Mouse (Mus musculus) heart, postnatal 0 days (tissue): ENCODE measurements around the gene Gm36028. TPM values are rescaled to one million over a fixed set of nuclear protein-coding genes. Genes with fewer than 3 reads are reported as not detected.

Experiments
- ATAC-seq: fragments of 200-750 bp; cut with Nextera tagmentation; 2 replicates; pipeline ENCODE4 v1.8.0; 2017; ENCODE audit warnings: low read depth, moderate number of reproducible peaks, moderate library complexity; ENCODE audit not compliant: insufficient read depth
- DNase-seq: peaks from one replicate; pipeline ENCODE4 v3.0.0-alpha.2; 2016; ENCODE audit warnings: low spot score
- H3K27ac ChIP-seq: fragments of 300-500 bp; sonication (generic); 2 replicates; pipeline ENCODE4 v1.5.1; 2014; ENCODE audit warnings: low read depth, mild to moderate bottlenecking
- H3K27me3 ChIP-seq: fragments of 300-500 bp; sonication (generic); 2 replicates; pipeline ENCODE4 v1.6.1; 2014; ENCODE audit warnings: low read length, mixed read lengths; ENCODE audit not compliant: control insufficient read depth, insufficient read depth
- H3K36me3 ChIP-seq: fragments of 300-500 bp; sonication (generic); replicated peaks from 2 replicates; pipeline ENCODE4 v1.6.1; 2014; ENCODE audit warnings: low read length, mixed read lengths; ENCODE audit not compliant: control insufficient read depth, insufficient read depth
- H3K4me1 ChIP-seq: fragments of 300-500 bp; sonication (generic); 2 replicates; pipeline ENCODE4 v1.6.1; 2014; ENCODE audit warnings: antibody characterized with exemption; ENCODE audit not compliant: control insufficient read depth, insufficient read depth
- H3K4me2 ChIP-seq: fragments of 300-500 bp; sonication (generic); 2 replicates; pipeline ENCODE4 v1.6.1; 2014; ENCODE audit warnings: low read depth, mild to moderate bottlenecking, low read length, moderate library complexity
- H3K4me3 ChIP-seq: fragments of 300-500 bp; sonication (generic); 2 replicates; pipeline ENCODE4 v1.5.1; 2014; ENCODE audit warnings: low read depth, low read length
- H3K9ac ChIP-seq: fragments of 300-500 bp; sonication (generic); replicated peaks from 2 replicates; pipeline ENCODE4 v1.6.1; 2014; ENCODE audit warnings: low read depth, low read length, mixed read lengths
- H3K9me3 ChIP-seq: fragments of 300-500 bp; sonication (generic); replicated peaks from 2 replicates; pipeline ENCODE4 v1.6.1; 2016; ENCODE audit warnings: low read length; ENCODE audit not compliant: control insufficient read depth
- CTCF ChIP-seq: IDR thresholded peaks from 2 replicates; pipeline ENCODE4 v1.5.1; 2016; ENCODE audit warnings: antibody characterized with exemption, control low read depth, low read depth
- EP300 ChIP-seq: IDR thresholded peaks from 2 replicates; pipeline ENCODE4 v1.6.1; 2016; ENCODE audit warnings: antibody characterized with exemption, low read depth
- WGBS: fragments of 180-500 bp; shearing (Covaris S2); extraction: QIAGEN DNeasy Blood & Tissue Kit; methylation state at CpG from one replicate; pipeline ENCODE4 v1.1.7; 2014; 5-methylcytosine and 5-hydroxymethylcytosine counted together
- polyA plus RNA-seq: library from polyadenylated mRNA; unstranded; fragments of >200 nt; fragmentation: Nextera tagmentation; extraction: Ambion mirVana; gene quantifications from 2 replicates; pipeline ENCODE4 v1.2.1, GENCODE M21; 2015
- total RNA-seq: library from RNA; depleted of rRNA; stranded (reverse); fragments of >200 nt; gene quantifications from 2 replicates; pipeline ENCODE4 v1.2.3, GENCODE M21; 2014; ENCODE audit warnings: low replicate concordance

Gm36028 gene
- total and polyA plus RNA-seq, 2 experiments from 2014 or later: 3.7 to 4.2 TPM

- WGBS: 90% methylated on average over 8 of the region's 8 CpGs
Measured at GRCm38 (mm10) chr16:37857495-37857894, 3.5 kb downstream of the Gm36028 start.

GRCm38 (mm10) chr16:37856327-37856726 is 4.6 kb downstream of the Gm36028 start:
- TF ChIP-seq CTCF: no peak
- no peak for TF ChIP-seq EP300
- Histone ChIP-seq H3K4me3 (no peak overlapping the region), H3K4me2 (no peak overlapping the region), H3K36me3 (no peaks in the 10 kb centered on the region), H3K4me1 (peaks cover 19% of the 10 kb centered on the region), H3K27me3 (no peaks in the 10 kb centered on the region), H3K9ac (no peak overlapping the region), H3K9me3 (no peaks in the 10 kb centered on the region), H3K27ac (no peak overlapping the region)
- 63% methylated on average over 3 of the region's 3 CpGs for WGBS
- ATAC-seq: no peak
- no peak for DNase-seq

More at GRCm38 (mm10) chr16:37857495-37857894, 3.5 kb downstream of the Gm36028 start:
- ATAC-seq (no peak), DNase-seq (no peak)
- peaks cover 14% of the 10 kb centered on the region for H3K4me1 ChIP-seq
- no peaks in the 10 kb centered on the region for H3K27me3 ChIP-seq
- no peaks in the 10 kb centered on the region for H3K9me3 ChIP-seq
- H3K36me3 ChIP-seq: no peaks in the 10 kb centered on the region
- no peak overlapping the region for H3K27ac ChIP-seq
- H3K4me2 ChIP-seq: no peak overlapping the region
- TF ChIP-seq CTCF: no peak
- TF ChIP-seq EP300: no peak
- H3K9ac ChIP-seq: no peak overlapping the region
- H3K4me3 ChIP-seq: no peak overlapping the region

GRCm38 (mm10) chr16:37855583-37855982 is 5.4 kb downstream of the Gm36028 start:
- DNase-seq: no peak
- H3K4me2 ChIP-seq: no peak overlapping the region
- TF ChIP-seq EP300: no peak
- TF ChIP-seq CTCF: no peak
- H3K27ac ChIP-seq: no peak overlapping the region
- H3K4me3 ChIP-seq: no peak overlapping the region
- 68% methylated on average over 8 of the region's 8 CpGs for WGBS
- H3K9ac ChIP-seq: no peak overlapping the region
- ATAC-seq: no peak
- no peaks in the 10 kb centered on the region for H3K9me3 ChIP-seq
- no peaks in the 10 kb centered on the region for H3K36me3 ChIP-seq
- H3K4me1 ChIP-seq: peaks cover 13% of the 10 kb centered on the region; the same call in 1 of the 2 replicates
- H3K27me3 ChIP-seq: no peaks in the 10 kb centered on the region

- Histone ChIP-seq H3K9ac (no peak overlapping the region), H3K27ac (no peak overlapping the region), H3K36me3 (no peaks in the 10 kb centered on the region), H3K4me3 (no peak overlapping the region), H3K27me3 (no peaks in the 10 kb centered on the region), H3K4me1 (peaks cover 10% of the 10 kb centered on the region; the same call in 1 of the 2 replicates), H3K9me3 (no peaks in the 10 kb centered on the region), H3K4me2 (no peak overlapping the region)
- WGBS: 30% methylated on average over 5 of the region's 5 CpGs
- TF ChIP-seq CTCF (no peak), EP300 (no peak)
- ATAC-seq (no peak), DNase-seq (no peak)
Measured at GRCm38 (mm10) chr16:37854593-37854992, 6.4 kb downstream of the Gm36028 start.

- H3K9ac ChIP-seq: no peak overlapping the region
- H3K4me3 ChIP-seq: no peak overlapping the region
- WGBS: 63% methylated on average over 14 of the region's 14 CpGs
- ATAC-seq (no peak), DNase-seq (no peak)
- no peak overlapping the region for H3K4me2 ChIP-seq
- TF ChIP-seq CTCF: no peak
- TF ChIP-seq EP300: no peak
- no peak overlapping the region for H3K27ac ChIP-seq
- H3K4me1 ChIP-seq: peaks cover 5% of the 10 kb centered on the region; the same call in 1 of the 2 replicates
- no peaks in the 10 kb centered on the region for H3K9me3 ChIP-seq
- H3K36me3 ChIP-seq: no peaks in the 10 kb centered on the region
- no peaks in the 10 kb centered on the region for H3K27me3 ChIP-seq
Measured at GRCm38 (mm10) chr16:37854054-37854453, 6.9 kb downstream of the Gm36028 start.

GRCm38 (mm10) chr16:37853279-37853678 is 7.7 kb downstream of the Gm36028 start:
- DNase-seq: no peak
- WGBS: 45% methylated on average over 9 of the region's 9 CpGs

More at GRCm38 (mm10) chr16:37853279-37853678, 7.7 kb downstream of the Gm36028 start:
- Histone ChIP-seq H3K36me3 (no peaks in the 10 kb centered on the region), H3K9me3 (no peaks in the 10 kb centered on the region), H3K27me3 (no peaks in the 10 kb centered on the region), H3K4me2 (no peak overlapping the region), H3K4me3 (no peak overlapping the region), H3K4me1 (peaks cover 5% of the 10 kb centered on the region; the same call in 1 of the 2 replicates), H3K9ac (no peak overlapping the region), H3K27ac (no peak overlapping the region)
- no peak for TF ChIP-seq EP300
- no peak for TF ChIP-seq CTCF
- ATAC-seq: no peak
